Mouse (Mus musculus) erythroblast, embryonic 14.5 days (primary cell): ENCODE results near the gene Vav3. TPM values are rescaled to one million over a fixed set of nuclear protein-coding genes. Genes with fewer than 3 reads are reported as not detected.

ENCODE experiments used
- H3K27me3 ChIP-seq: 2 replicates; pipeline ENCODE4 v1.6.1; 2012; ENCODE audit warnings: inconsistent platforms; ENCODE audit not compliant: control insufficient read depth
- H3K36me3 ChIP-seq: 2 replicates; pipeline ENCODE4 v1.6.1; 2012; ENCODE audit warnings: mild to moderate bottlenecking, inconsistent platforms; ENCODE audit not compliant: control insufficient read depth
- H3K4me1 ChIP-seq: 2 replicates; pipeline ENCODE4 v1.6.1; 2012; ENCODE audit warnings: inconsistent platforms; ENCODE audit not compliant: control insufficient read depth
- H3K4me3 ChIP-seq: replicated peaks from 2 replicates; pipeline ENCODE3; 2012; ENCODE audit warnings: moderate library complexity, mild to moderate bottlenecking, inconsistent platforms
- H3K9me3 ChIP-seq: 2 replicates; pipeline ENCODE4 v1.6.1; 2012; ENCODE audit warnings: low read length, inconsistent platforms, mixed read lengths; ENCODE audit not compliant: control insufficient read depth
- GATA1 ChIP-seq: IDR thresholded peaks from 2 replicates; pipeline ENCODE4 v1.6.1; 2012; ENCODE audit warnings: low read length, inconsistent platforms, mixed read lengths
- TAL1 ChIP-seq: IDR thresholded peaks from 3 replicates; pipeline ENCODE4 v1.6.1; 2012; ENCODE audit warnings: low read length, inconsistent platforms, mixed read lengths
- polyA plus RNA-seq: library from polyadenylated mRNA; stranded (reverse); fragments of >175 nt; gene quantifications from 2 replicates; pipeline ENCODE4 v1.2.3, GENCODE M21; 2012

Gene Vav3
- polyA plus RNA-seq, 1 experiment, result not detected

- no peak for TF ChIP-seq GATA1
- no peak overlapping the region for H3K4me3 ChIP-seq
- no peaks in the 10 kb centered on the region for H3K36me3 ChIP-seq
- no peaks in the 10 kb centered on the region for H3K4me1 ChIP-seq
- H3K27me3 ChIP-seq, result no peaks in the 10 kb centered on the region
- no peaks in the 10 kb centered on the region for H3K9me3 ChIP-seq
Measured at GRCm38 (mm10) chr3:109478297-109478696, 137.8 kb downstream of the Vav3 start.

- TF ChIP-seq GATA1 (no peak), TAL1 (no peak)
- H3K27me3 ChIP-seq, result no peaks in the 10 kb centered on the region
- no peaks in the 10 kb centered on the region for H3K36me3 ChIP-seq
- no peak overlapping the region for H3K4me3 ChIP-seq
- no peaks in the 10 kb centered on the region for H3K4me1 ChIP-seq
- no peaks in the 10 kb centered on the region for H3K9me3 ChIP-seq
Measured at GRCm38 (mm10) chr3:109480625-109481024, 140.2 kb downstream of the Vav3 start.

DNA sequence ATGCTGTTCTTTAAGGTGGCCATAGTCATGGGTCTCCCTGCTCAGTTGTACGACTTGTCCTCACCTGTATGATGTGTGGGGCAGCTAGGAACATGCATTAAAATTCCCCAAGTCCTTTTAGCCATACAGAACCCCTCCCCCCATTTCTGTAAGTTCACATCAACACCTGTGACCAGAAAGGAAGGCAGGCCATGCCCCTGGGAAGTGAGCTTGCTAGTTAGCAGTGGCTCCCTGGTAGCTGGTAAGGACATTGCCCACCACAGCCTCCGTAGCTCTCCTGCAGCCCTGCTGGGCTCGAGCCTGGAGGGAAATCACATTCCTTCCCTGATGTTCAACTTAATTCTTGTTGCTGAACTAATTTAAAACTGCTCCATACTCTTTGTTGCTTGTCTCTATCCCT, 146.3 kb downstream of the Vav3 start:
- no peaks in the 10 kb centered on the region for H3K36me3 ChIP-seq

DNA sequence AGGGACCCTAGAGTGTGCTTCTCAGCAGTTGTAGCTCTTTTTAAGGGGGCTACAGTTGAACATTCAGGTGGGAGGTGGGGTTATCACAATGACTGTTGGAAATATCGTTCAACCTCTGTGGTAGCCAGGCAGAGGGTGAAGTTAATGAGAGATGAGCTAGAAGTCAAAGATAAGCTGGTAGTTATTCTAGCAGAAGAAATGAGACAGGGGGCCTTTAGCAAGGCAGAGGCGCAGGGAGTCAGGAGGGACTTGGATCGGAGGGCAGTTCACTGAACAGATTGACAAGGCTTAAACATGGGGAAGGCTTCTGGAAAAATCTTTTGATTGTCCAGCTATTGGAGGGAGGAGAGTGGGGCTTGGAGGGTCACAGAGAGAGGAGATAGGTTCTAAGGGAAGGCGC, 147.4 kb downstream of the Vav3 start:
- no peaks in the 10 kb centered on the region for H3K27me3 ChIP-seq
- no peaks in the 10 kb centered on the region for H3K36me3 ChIP-seq
- H3K4me3 ChIP-seq, result no peak overlapping the region
- TF ChIP-seq TAL1, result no peak
- TF ChIP-seq GATA1, result no peak
- no peaks in the 10 kb centered on the region for H3K4me1 ChIP-seq
- no peaks in the 10 kb centered on the region for H3K9me3 ChIP-seq

More for the DNA sequence above, 146.3 kb downstream of the Vav3 start:
- no peaks in the 10 kb centered on the region for H3K27me3 ChIP-seq
- no peaks in the 10 kb centered on the region for H3K4me1 ChIP-seq
- TF ChIP-seq TAL1, result no peak
- TF ChIP-seq GATA1, result no peak
- no peaks in the 10 kb centered on the region for H3K9me3 ChIP-seq
- no peak overlapping the region for H3K4me3 ChIP-seq

DNA sequence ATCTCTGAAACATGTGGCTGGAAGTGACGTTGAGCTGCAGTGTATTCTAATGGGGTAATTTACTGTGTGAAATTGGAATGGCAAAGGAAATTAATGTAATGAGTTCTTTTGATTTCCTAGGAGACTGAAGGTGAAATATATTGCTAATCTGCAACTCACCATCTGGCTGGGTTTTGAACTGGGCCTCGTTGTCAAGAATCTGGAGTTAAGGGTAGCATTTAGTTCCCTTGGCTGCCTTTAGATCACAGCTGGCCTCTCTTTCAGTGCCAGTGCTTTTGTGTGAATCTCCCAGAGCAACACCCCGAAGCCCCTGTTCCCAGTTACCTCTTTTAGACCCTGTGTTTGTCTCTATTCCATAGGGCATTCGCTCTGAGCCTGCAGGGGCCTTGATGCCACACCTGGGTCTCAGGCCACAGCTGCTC, 148.3 kb downstream of the Vav3 start:
- no peaks in the 10 kb centered on the region for H3K27me3 ChIP-seq
- H3K36me3 ChIP-seq, result no peaks in the 10 kb centered on the region
- no peak overlapping the region for H3K4me3 ChIP-seq
- TF ChIP-seq TAL1, result no peak
- TF ChIP-seq GATA1, result no peak
- H3K9me3 ChIP-seq, result no peaks in the 10 kb centered on the region
- no peaks in the 10 kb centered on the region for H3K4me1 ChIP-seq

DNA sequence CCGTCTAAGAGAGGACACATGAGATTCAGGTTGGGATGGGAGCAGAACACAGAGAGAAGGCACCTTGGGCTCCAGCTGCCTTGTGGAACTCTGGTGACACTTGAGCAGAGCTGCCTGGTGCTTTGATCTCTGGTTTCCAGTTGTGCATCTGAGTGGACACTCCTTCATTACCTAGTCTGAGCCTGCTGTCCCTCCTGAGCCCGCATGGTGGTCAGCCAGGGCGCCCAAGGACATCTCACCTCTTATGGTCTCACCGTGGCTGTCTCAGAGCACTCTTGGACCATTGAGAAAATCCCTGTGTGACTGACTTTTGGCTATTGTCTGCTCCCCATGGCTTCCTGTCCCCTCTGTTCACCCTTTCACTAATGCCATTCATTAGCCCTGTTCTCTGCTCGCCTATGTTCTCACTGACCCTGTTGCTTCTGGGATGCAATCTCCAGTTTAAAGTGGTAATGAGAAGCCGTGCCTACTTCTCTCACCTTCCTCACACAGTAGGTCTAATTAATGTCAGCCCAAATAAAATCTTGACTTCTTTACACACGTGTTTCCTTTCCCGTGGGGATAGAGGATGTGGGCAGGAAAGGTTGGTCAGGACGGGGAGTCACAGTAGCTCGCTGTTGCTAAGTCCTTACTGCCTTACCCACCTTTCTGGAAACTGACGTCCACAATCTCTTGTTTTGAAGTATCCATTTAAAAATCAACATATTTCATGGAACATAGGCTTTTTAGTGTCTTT, 150.3 kb downstream of the Vav3 start:
- TF ChIP-seq TAL1, result no peak
- TF ChIP-seq GATA1, result no peak
- no peaks in the 10 kb centered on the region for H3K27me3 ChIP-seq
- no peaks in the 10 kb centered on the region for H3K36me3 ChIP-seq
- H3K4me1 ChIP-seq, result no peaks in the 10 kb centered on the region
- no peak overlapping the region for H3K4me3 ChIP-seq
- no peaks in the 10 kb centered on the region for H3K9me3 ChIP-seq

DNA sequence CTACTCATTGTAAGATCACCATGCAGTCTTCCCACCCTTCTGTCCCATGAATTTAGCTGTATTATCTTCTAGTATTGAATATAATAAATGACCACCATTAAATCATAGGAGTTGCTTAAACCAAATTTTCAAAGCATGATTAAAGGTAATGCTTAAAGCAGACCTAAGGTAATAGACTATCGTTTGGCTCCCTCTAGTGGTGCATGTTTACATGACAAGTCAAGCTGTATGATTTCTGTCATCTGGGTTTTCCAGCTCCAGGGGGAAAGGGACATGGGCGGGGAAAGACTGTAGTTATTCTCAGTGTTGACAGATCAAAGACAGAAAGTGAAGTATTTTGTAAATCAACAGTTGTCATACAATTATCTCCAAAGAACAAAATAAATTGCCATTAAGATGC, 151.1 kb downstream of the Vav3 start:
- H3K27me3 ChIP-seq, result no peaks in the 10 kb centered on the region
- no peaks in the 10 kb centered on the region for H3K9me3 ChIP-seq
- H3K4me1 ChIP-seq, result no peaks in the 10 kb centered on the region
- H3K4me3 ChIP-seq, result no peak overlapping the region
- TF ChIP-seq TAL1 (no peak), GATA1 (no peak)
- H3K36me3 ChIP-seq, result no peaks in the 10 kb centered on the region

- no peak for TF ChIP-seq TAL1
- no peak for TF ChIP-seq GATA1
- H3K27me3 ChIP-seq, result no peaks in the 10 kb centered on the region
- no peak overlapping the region for H3K4me3 ChIP-seq
- H3K9me3 ChIP-seq, result no peaks in the 10 kb centered on the region
- no peaks in the 10 kb centered on the region for H3K4me1 ChIP-seq
- no peaks in the 10 kb centered on the region for H3K36me3 ChIP-seq
Measured at GRCm38 (mm10) chr3:109496461-109496860, 156.0 kb downstream of the Vav3 start.

DNA sequence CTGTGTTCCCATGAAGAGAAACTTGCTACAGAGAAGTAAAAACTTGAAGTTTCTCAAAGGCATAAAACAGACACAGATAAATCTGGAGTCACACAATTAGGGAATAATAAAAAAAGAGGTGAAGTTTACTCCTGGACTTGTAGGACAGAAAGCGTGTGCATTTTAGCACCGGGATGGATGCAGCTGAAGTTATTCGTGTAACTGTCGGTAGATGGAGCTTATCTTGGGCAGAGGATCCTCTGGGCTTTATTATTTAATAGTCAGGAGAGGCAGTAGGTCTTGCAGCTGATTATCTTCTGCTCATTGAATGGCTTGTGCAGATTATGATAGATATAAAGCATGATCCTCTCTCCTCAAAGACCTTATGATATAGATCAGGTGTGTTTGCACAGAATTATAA, 156.6 kb downstream of the Vav3 start:
- no peaks in the 10 kb centered on the region for H3K9me3 ChIP-seq
- H3K36me3 ChIP-seq, result no peaks in the 10 kb centered on the region
- no peaks in the 10 kb centered on the region for H3K4me1 ChIP-seq
- TF ChIP-seq TAL1 (no peak), GATA1 (no peak)
- no peaks in the 10 kb centered on the region for H3K27me3 ChIP-seq
- no peak overlapping the region for H3K4me3 ChIP-seq

DNA sequence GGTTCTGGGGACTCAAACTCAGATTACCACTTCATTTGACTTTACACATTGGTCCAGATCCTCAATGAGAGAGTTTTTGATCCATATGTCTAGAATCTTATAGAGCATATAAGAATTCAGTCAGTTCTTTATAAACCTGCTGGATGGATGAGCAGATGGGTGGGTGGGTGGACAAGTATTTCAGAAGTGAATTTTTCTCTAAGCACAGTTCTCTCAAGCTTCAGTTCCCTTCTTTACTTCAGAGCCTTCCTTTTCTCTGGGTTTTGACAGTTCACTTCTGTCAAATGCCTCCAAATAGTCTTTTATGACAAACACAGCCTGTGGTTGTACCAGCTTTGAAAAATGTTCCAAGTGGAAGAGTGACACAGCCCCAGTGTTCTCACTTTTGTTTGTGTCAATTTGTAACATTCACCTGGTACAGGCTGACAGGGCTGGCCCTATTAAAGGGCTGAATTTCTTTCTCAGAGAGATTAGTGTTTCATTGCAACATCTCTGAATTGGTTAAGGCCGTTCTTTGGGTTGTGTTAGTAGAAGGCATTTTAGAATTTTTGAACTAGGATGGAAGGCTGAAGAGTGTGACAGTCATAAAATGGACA, 159.5 kb downstream of the Vav3 start:
- TF ChIP-seq GATA1 (no peak), TAL1 (no peak)
- Histone ChIP-seq H3K9me3 (no peaks in the 10 kb centered on the region), H3K27me3 (no peaks in the 10 kb centered on the region), H3K36me3 (no peaks in the 10 kb centered on the region), H3K4me1 (no peaks in the 10 kb centered on the region), H3K4me3 (no peak overlapping the region)
